Mouse (Mus musculus) testis, adult 2 months (tissue): ENCODE results near the gene Nt5c2.

Source experiments
- CTCF ChIP-seq: fragments of 200-500 bp; IDR thresholded peaks from 2 replicates; pipeline ENCODE4 v1.5.1; 2012; ENCODE audit warnings: low read depth, mild to moderate bottlenecking, inconsistent platforms, low read length, moderate library complexity; ENCODE audit not compliant: control insufficient read depth, insufficient read depth, insufficient replicate concordance
- POLR2A ChIP-seq: fragments of 200-500 bp; IDR thresholded peaks from 2 replicates; pipeline ENCODE4 v1.6.1; 2012; ENCODE audit warnings: low read depth, mild to moderate bottlenecking, inconsistent platforms, low read length, moderate library complexity; ENCODE audit not compliant: control insufficient read depth

DNA sequence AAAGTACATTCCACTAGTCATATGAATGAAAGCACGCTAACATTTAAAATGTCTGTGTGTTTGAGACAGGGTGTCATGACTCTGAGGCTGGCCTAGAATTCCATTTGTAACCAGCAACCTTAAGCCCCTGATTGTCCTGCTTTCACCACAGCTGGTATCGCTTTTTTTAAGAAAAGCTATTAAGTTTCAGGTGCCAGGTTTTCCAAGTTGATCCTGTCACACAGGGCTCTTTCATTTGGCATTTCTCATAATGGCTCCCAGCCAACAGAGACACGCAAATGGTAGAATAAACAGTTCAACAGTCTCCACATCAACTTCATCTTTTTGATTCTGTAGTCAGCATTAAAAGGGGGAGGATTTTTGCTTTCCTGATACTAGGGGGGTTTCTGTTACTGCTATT is 56.4 kb downstream of the Nt5c2 start:
- TF ChIP-seq CTCF (no peak), POLR2A (no peak)
